Mouse (Mus musculus): Measurements from ENCODE around the gene Ephb1.

Gene Ephb1

DNA sequence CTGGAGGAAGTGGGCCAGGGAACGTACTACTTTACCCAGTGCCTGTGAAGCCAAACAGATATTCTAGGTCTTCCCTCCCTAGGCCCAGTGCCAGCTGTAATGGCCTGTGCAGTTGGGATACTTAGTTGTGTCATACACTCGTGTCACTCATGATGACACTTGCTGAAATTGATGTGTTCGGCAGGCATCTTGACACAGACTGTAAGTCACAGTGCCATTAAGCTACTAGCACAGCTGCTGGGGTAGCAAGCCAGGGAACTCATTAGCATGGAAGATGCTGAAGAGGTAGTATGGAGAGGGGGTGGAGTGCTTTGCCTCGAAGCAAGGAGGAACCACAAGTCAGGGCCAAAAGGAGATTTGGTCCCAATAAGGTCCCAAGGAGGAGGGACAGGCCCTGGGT is 279.0 kb downstream of the Ephb1 start:
- DNase-seq (ENCODE audit: extremely low spot score, low read depth, low spot score): no peak

DNA sequence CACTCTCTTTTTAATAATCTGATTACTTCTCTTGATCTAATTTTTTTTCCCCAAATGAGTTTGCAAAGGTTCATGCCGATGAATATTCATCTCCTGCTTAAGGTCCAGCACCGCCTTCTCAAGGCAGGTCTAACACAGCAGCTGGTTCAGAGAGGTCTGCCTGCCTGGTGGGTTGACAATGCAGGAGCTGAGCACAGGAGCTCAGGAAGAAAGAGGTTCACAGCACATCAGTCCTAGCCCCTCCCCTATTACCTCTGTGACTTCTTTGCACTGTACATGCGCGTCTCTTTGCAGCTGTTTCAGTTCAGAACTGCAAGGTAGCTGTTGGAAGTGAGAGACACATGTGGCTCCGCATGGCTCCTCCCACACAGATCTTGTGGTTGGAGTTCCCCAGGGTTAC is 281.1 kb downstream of the Ephb1 start:
- DNase-seq (ENCODE audit: extremely low spot score, low read depth, low spot score): no peak

DNA sequence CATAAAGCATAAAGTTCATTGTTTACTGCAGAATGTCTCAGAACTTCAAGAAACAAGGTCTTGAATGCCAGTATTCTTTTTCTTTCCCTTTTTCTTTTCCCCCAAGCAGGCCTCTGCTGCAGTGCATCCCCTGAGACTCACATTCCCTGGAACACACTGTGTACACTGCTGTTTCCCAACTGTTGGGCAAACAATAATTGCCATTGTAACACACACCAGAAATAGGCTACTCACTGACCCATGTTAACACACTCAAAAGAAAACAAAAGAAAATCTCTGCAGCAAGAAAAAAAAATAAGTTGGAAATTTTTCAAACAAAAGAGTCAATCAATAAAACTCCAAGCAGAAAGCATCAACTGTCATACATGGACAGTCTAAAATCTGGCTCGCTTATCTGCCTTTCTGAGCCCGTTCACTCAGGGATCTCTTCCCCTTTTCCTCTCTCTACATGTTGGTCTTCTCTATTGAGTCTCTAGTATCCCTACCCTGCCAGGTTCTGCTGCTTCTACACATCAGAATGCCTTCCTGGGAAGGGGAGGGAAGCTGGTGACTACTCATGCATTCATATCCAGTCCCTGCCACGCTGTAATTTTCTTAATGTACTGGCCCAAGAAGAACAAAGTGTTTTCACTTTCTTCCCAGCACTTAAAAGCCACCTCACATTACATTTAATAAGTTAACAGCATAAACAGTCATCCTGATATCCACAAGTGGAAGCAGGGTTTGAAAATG is 285.2 kb downstream of the Ephb1 start:
- DNase-seq (ENCODE audit: extremely low spot score, low read depth, low spot score): no peak

GRCm38 (mm10) chr9:102066601-102067000 is 287.9 kb downstream of the Ephb1 start:
- peak; percentile 42 for DNase-seq (ENCODE audit: extremely low spot score, low read depth, low spot score)

DNA sequence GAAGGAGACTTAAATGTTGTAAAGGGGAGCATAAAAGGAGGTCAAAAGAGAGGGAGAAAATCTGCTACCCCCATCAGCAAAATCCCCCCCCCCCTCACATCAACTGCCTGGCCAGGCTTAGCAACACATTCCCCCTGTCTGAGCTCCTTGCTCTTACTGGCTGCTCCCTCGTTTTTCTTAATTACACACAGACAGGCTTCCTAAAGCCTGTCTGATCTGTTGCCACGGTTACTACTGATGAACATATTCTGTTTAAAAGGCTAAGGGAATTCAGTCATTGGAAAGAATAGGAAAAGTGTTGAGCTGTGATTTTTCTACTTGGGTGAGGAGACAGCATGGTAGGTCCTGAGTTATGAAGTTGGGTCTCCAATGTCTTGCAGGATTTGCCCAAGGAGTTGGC is 308.6 kb downstream of the Ephb1 start:
- DNase-seq (ENCODE audit: extremely low spot score, low read depth, low spot score): no peak

- DNase-seq (ENCODE audit: extremely low spot score, low read depth, low spot score): no peak
Observed at GRCm38 (mm10) chr9:102045111-102045861, 309.2 kb downstream of the Ephb1 start.

DNA sequence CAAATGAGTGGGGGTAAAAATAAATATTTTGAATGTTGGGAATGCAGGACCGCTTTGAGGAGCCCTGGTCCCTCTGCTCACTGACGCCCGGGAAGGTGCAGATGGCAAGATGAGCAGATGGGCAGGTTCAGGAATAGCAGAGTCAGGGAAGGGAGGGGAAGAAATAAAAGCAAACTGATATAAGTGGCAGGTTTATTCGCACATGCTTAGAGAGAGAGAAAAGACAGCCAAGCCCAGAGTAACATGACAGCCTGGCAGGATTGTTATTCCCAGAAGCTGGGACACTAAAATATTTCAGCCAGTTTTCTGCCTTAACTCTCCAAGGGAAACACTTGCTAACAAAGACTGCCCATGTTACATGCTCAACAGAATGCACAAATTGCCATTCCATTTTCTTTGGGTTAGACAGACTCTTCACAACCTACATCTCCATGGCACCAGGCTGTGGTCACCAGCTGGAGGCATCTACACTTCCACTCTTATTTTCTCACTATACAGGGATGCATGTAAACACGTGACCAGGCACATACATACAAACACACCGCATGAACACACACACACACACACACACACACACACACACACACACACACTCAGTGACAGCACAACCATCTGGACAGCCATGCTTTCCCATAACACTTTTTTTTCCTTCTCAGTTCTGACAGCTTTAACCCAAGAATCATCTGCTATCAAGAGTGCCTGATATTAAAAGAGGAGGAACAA is 315.3 kb downstream of the Ephb1 start:
- DNase-seq (ENCODE audit: extremely low spot score, low read depth, low spot score): no peak

GRCm38 (mm10) chr9:102036132-102036531 is 318.4 kb downstream of the Ephb1 start:
- DNase-seq (ENCODE audit: extremely low spot score, low read depth, low spot score): no peak

DNA sequence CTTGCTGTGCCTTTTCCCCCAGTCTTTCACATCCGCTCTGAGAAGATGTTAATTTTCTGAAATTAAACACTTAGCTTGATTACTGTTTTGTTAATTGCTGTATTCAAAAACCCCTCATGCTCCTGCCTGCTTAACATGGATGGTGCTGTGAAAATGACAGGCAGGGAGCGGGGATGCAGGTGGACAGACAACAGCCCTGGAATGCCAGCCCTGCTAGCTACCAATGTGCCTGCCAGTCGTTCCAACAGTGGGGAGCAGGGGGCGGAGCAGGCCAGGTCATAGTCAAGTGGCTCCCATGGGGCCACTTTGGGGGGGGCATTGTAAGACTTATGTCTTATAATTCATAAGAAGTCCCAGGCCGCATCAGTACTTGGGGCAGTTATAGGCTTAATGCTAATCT is 321.3 kb downstream of the Ephb1 start:
- DNase-seq (ENCODE audit: extremely low spot score, low read depth, low spot score): no peak

- DNase-seq (ENCODE audit: extremely low spot score, low read depth, low spot score): no peak
Observed at GRCm38 (mm10) chr9:102032376-102032775, 322.1 kb downstream of the Ephb1 start.

- no peak for DNase-seq (ENCODE audit: extremely low spot score, low read depth, low spot score)
Observed at GRCm38 (mm10) chr9:102029661-102030060, 324.8 kb downstream of the Ephb1 start.

DNA sequence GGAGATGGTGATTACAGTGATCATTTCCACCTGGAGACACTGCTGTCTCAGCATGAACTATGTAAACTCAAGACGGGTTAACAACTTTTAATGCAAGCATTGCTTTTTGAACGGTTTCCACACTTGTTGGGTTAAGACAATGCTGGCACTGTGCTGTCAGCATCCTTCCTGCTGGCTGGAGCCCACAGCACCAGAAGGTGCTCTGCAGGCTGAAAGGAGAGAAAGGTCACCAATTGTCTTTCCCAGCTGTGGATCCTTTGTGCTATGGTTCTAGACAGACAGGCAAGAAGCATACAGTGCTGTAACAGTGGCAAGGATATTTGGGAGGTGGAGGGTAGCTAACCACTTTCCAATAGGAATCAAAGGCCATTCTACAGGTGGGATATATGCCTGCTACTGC is 328.4 kb downstream of the Ephb1 start:
- no peak for DNase-seq (ENCODE audit: extremely low spot score, low read depth, low spot score)

DNA sequence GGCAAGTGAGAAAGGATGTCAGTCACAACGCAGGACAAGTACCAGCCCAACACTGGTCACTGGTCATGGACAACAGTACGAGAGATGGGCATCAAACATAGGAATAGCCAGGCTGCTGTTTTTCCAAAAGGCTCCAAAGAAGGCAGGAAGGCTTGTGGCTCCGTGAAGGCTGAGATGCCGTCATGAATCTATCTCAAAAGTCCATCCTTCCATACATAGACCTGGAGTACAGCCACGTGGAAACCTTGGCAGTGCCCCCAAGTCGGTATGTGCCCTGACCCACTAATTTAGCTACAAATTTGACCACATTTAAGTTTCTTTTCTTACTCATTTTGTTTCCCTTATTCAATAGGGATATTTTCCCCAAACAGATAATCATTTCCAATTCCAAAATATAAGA is 329.4 kb downstream of the Ephb1 start:
- DNase-seq (ENCODE audit: extremely low spot score, low read depth, low spot score): no peak

GRCm38 (mm10) chr9:102015516-102015915 is 339.0 kb downstream of the Ephb1 start:
- DNase-seq (ENCODE audit: extremely low spot score, low read depth, low spot score): no peak

DNA sequence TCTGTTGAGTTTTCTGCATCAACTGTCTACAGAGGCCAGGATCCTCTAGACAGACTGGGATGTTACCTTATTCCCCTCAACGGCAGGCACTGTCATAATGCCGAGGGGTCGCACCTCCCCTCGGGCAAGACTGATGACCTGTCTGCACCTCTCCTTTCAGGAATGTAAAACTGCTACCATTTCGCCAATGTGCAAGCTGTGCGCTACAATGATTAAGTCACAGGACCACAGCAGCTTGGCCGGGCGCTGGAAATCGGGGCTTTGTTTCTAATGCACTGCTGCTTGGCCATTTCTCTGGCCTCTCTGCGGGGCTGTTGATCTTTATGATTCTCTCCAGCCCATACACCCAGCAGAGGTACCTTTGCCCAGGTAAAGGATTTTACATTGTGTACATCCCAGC is 346.8 kb downstream of the Ephb1 start:
- no peak for DNase-seq (ENCODE audit: extremely low spot score, low read depth, low spot score)

- DNase-seq (ENCODE audit: extremely low spot score, low read depth, low spot score): no peak
Observed at GRCm38 (mm10) chr9:102006539-102006938, 348.0 kb downstream of the Ephb1 start.

DNA sequence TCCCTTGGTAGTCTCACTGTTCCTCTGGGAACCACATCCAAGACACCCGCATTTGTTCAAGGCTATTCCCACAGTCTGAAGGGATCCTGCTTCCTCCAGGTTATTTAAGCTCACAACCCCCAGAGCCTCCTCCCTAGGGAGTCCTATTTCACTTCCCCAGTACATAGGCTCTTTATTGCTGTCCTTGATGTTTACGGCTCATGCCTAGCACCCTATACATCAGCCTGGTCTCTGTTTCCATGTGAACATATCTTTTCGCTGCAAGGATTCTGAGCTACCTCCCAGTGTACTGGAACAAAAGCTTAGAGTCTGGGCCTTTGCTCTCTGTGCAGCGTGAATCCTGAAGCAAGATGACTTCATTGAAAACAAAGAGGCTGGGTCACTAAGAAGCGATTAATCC is 351.6 kb downstream of the Ephb1 start:
- peak; percentile 8 for DNase-seq (ENCODE audit: extremely low spot score, low read depth, low spot score)

- DNase-seq (ENCODE audit: extremely low spot score, low read depth, low spot score): no peak
Observed at GRCm38 (mm10) chr9:102002186-102002585, 352.3 kb downstream of the Ephb1 start.

DNA sequence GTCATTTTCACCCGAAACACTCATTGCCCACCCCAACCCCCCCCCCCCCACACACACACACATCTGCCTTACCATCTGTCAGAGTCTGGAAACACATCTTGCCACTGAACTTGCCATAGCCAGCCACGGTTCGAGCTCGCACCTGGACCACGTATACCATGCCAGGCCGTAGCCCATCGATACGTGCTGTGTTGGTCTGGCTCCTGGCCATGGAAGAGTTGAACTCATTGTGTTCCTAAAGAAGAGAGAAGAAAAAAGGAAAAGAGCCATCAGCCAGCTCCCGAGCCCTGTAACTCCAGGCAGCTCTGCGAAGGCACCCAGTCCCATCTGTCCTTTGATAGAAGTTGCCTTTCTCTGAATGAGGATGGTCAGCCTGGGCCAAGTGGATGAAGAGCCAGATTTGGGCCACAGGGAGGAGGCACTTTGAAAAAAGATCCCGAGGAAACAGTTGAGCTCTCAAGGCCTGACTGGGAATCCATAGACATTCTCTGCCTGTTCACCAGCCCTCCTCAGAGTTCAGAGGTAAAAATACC is 352.8 kb downstream of the Ephb1 start:
- DNase-seq (ENCODE audit: extremely low spot score, low read depth, low spot score): no peak

GRCm38 (mm10) chr9:101999690-102000089 is 354.8 kb downstream of the Ephb1 start:
- no peak for DNase-seq (ENCODE audit: extremely low spot score, low read depth, low spot score)

DNA sequence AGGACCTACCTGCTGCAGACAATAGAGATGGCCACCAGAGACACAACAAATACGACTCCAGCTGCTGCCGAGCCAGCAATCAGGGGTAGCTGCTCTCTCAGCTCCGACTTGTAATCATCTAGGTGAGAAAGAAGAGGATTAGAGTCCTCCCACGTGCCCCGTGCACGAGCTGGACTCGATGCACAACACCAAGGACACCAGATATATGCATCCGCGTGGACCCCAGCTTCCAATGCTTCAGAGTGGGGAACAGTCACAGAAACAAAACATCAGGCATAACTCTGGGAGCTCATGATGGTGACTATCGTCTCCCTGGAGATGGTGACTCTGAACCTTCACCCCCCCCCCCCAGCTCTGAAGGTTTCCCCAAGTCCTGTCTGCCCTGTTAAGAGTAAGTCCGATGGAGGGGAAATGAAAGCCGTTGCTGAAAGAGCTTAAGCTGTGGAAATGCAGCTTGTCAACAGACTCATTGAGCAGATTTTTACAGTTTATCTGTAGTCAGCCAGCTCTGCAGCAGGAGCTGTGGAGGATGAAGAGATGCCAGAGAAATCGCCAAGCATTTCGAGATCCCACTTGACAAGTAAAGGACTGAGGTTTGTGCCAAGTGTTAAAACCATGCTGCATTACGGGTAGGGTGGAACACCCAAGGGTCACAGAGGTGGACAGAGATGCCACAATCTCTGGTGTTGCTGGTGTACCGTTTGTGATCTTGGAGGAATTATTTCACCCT is 357.6 kb downstream of the Ephb1 start:
- DNase-seq (ENCODE audit: extremely low spot score, low read depth, low spot score): no peak

Measured in hindlimb bud, embryonic 11.5 days (tissue).